Mouse (Mus musculus) embryonic facial prominence, embryonic 14.5 days (tissue): ENCODE results near the gene Zfp143. TPM values are rescaled to one million over a fixed set of nuclear protein-coding genes. Genes with fewer than 3 reads are reported as not detected.
"Not testable (repeated sequence)": the region's sequence is repeated elsewhere in the genome, so short reads cannot be mapped to it uniquely, and the experiment has no call there.

ENCODE experiments used
- ATAC-seq: fragments of 200-750 bp; cut with Nextera tagmentation; 2 replicates; pipeline ENCODE4 v1.8.0; 2017; ENCODE audit warnings: low read depth, moderate number of reproducible peaks, moderate TSS enrichment
- DNase-seq: peaks from one replicate; pipeline ENCODE4 v3.0.0-alpha.2; 2015; ENCODE audit warnings: low spot score
- H3K27ac ChIP-seq: fragments of 300-500 bp; sonication (generic); replicated peaks from 2 replicates; pipeline ENCODE4 v1.5.1; 2014; ENCODE audit warnings: low read depth, mild to moderate bottlenecking, low read length, moderate library complexity
- H3K27me3 ChIP-seq: fragments of 300-500 bp; sonication (generic); replicated peaks from 2 replicates; pipeline ENCODE4 v1.6.1; 2014; ENCODE audit warnings: low read length; ENCODE audit not compliant: control insufficient read depth, insufficient read depth
- H3K36me3 ChIP-seq: fragments of 300-500 bp; sonication (generic); 2 replicates; pipeline ENCODE4 v1.6.1; 2014; ENCODE audit warnings: low read length, mixed read lengths; ENCODE audit not compliant: control insufficient read depth, insufficient read depth
- H3K4me1 ChIP-seq: fragments of 300-500 bp; sonication (generic); 2 replicates; pipeline ENCODE4 v1.6.1; 2014; ENCODE audit warnings: antibody characterized with exemption, low read length; ENCODE audit not compliant: control insufficient read depth, insufficient read depth
- H3K4me2 ChIP-seq: fragments of 300-500 bp; sonication (generic); 2 replicates; pipeline ENCODE4 v1.6.1; 2014; ENCODE audit warnings: low read depth, mild to moderate bottlenecking, low read length, moderate library complexity, mixed read lengths
- H3K4me3 ChIP-seq: fragments of 300-500 bp; sonication (generic); 2 replicates; pipeline ENCODE4 v1.5.1; 2014; ENCODE audit warnings: low read depth, mild to moderate bottlenecking, low read length
- H3K9ac ChIP-seq: fragments of 300-500 bp; sonication (generic); 2 replicates; pipeline ENCODE4 v1.6.1; 2014; ENCODE audit warnings: low read depth, mild to moderate bottlenecking, low read length, moderate library complexity, mixed read lengths
- H3K9me3 ChIP-seq: fragments of 300-500 bp; sonication (generic); 2 replicates; pipeline ENCODE4 v1.6.1; 2016; ENCODE audit warnings: low read length; ENCODE audit not compliant: control insufficient read depth
- WGBS: fragments of 180-500 bp; shearing (Covaris S2); extraction: QIAGEN DNeasy Blood & Tissue Kit; methylation state at CpG from one replicate; pipeline ENCODE4 v1.1.7; 2014; 5-methylcytosine and 5-hydroxymethylcytosine counted together
- polyA plus RNA-seq: library from polyadenylated mRNA; unstranded; fragments of >200 nt; fragmentation: Nextera tagmentation; extraction: Ambion mirVana; gene quantifications from 2 replicates; pipeline ENCODE4 v1.2.1, GENCODE M21; 2014

Zfp143 gene
- polyA plus RNA-seq, 1 experiment from 2014 or later = 15.7 TPM

DNA sequence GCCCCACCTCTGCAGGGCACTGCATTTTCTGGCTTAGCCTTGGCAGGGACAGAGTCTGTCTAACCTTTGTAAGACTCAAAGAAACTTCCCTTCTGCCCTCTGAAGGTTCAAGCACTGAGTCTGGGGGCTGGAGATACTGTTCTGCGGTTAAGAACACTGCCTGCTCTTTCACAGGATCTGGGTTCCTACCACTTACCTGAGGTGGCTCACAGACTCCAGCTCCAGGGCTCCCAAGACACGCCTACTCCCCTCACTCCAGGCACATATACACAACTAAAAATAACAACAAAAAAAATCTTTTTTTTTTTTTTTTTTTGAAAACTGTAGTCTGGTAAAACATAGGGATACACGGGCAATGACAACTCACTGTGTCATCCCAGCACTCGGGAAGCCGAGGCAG is 40.2 kb downstream of the Zfp143 start:
- WGBS = 65% methylated on average over 5 of the region's 5 CpGs

DNA sequence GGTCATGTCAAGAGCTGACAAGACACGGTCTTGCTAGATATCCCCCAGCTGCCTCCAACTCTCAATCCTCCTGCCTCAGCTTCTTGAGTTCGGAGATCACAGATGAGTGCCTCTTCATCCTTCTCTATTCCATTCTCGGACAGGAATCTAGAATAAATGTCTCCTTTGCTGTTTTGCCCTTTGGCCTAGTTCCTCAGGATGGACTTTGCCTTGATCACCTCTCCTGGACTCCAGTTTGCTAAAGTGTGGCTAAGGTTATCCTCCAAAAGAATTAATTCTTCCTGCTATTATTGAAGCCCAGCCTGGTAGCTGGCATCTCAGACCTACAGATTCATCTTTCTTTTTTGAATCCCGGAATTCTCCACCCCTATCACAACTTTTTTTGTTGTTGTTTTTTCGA is 44.0 kb downstream of the Zfp143 start:
- Histone ChIP-seq H3K4me3 (no peak overlapping the region), H3K4me2 (no peak overlapping the region), H3K4me1 (peaks cover 5% of the 10 kb centered on the region), H3K36me3 (no peaks in the 10 kb centered on the region), H3K27me3 (no peaks in the 10 kb centered on the region), H3K9me3 (no peaks in the 10 kb centered on the region), H3K9ac (no peak overlapping the region), H3K27ac (no peak overlapping the region)
- DNase-seq (no peak), ATAC-seq (no peak)
- WGBS = 83% methylated on average over 5 of the region's 5 CpGs

More for the DNA sequence above, 40.2 kb downstream of the Zfp143 start:
- peaks cover 5% of the 10 kb centered on the region for H3K36me3 ChIP-seq
- no peaks in the 10 kb centered on the region for H3K27me3 ChIP-seq
- no peak; the same call in 1 of the 2 replicates for ATAC-seq
- no peak overlapping the region for H3K9ac ChIP-seq
- H3K9me3 ChIP-seq = no peaks in the 10 kb centered on the region
- H3K4me2 ChIP-seq = no peak overlapping the region
- H3K4me1 ChIP-seq = no peaks in the 10 kb centered on the region
- H3K27ac ChIP-seq = no peak overlapping the region
- no peak overlapping the region for H3K4me3 ChIP-seq
- no peak for DNase-seq

DNA sequence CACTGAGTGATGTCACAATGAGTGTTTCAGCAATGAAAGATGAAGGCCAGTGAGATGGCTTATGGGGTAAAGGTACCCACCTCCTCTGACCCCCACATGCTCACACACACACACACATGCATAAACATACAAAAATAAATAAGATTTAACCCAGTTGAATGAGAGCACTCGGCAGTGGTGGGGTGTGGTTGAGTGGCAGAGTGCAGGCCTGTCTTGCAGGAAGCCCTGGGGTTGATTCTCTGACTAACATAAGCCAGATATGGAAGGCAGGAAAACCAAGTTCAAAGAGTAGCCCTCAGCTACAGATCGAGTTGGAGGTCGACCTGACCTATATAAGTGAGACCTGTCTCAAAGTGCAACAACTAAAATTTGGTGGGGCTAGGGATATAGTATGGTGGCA is 45.6 kb downstream of the Zfp143 start:
- DNase-seq (no peak), ATAC-seq (no peak)
- peaks cover 5% of the 10 kb centered on the region for H3K4me1 ChIP-seq
- WGBS = 53% methylated on average over 3 of the region's 3 CpGs
- no peaks in the 10 kb centered on the region for H3K36me3 ChIP-seq
- no peak overlapping the region for H3K4me2 ChIP-seq
- H3K27ac ChIP-seq = no peak overlapping the region
- no peaks in the 10 kb centered on the region for H3K27me3 ChIP-seq
- no peak overlapping the region for H3K9ac ChIP-seq
- H3K4me3 ChIP-seq = no peak overlapping the region
- H3K9me3 ChIP-seq = no peaks in the 10 kb centered on the region

DNA sequence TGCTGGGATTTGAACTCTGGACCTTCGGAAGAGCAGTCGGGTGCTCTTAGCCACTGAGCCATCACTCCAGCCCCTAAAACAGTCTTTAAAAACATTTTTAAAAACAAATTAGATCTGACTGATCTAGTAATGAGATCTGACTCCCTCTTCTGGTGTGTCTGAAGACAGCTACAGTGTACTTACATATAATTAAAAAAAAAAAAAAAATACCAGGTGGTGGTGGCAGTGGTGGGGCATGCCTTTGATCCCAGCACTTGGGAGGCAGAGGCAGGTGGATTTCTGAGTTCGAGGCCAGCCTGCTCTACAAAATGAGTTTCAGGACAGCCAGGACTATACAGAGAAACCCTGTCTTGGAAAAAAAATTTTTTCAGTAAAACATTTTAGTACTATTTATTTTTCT is 47.5 kb downstream of the Zfp143 start:
- 96% methylated on average over 3 of the region's 3 CpGs for WGBS
- Histone ChIP-seq H3K27ac (peak overlapping the region; percentile 52; the same call in 1 of the 2 replicates), H3K9ac (0 out of 2 replicates have a peak overlapping the region, but pooled peaks have one; percentile 41)
- not testable (repeated sequence) for H3K9me3 ChIP-seq, H3K4me2 ChIP-seq, H3K4me3 ChIP-seq, DNase-seq, ATAC-seq, H3K4me1 ChIP-seq, H3K36me3 ChIP-seq, H3K27me3 ChIP-seq

DNA sequence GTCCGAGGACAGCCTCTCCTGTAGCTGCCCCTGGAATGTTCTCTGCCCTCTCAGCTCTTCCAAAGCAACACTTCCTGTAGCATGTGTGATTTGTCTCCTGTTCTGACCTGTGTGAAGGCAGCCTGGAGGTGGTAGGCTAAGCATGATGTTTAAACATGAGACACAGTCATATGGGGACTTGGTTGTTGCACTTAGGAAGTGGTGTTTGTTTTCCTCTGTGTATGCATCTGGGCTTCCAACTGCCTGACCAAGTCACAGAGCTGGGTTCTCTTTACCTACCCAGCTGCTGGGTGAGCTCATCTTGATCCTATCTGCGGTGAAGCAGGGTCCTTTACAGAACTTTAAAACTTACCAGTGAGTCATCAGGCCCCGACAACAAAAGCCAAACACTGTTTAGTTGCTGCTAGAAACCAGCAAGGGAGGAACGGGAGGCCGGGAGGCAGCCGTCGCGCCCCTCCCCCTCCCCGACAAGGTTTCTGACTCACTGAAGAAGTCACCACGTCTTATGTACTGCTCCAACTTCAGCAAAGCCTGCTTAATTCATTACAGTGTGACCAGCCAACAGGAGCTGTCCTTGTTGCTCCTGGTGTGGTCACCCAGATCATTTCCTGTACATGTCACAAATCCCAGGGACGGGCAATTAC is 48.1 kb downstream of the Zfp143 start:
- Histone ChIP-seq H3K9ac (peak overlapping the region; percentile 41), H3K27me3 (no peaks in the 10 kb centered on the region), H3K27ac (peak overlapping the region; percentile 52), H3K4me3 (no peak overlapping the region), H3K9me3 (peaks cover 5% of the 10 kb centered on the region; the same call in 1 of the 2 replicates), H3K36me3 (no peaks in the 10 kb centered on the region), H3K4me2 (peak overlapping the region; percentile 38), H3K4me1 (peaks cover 5% of the 10 kb centered on the region)
- ATAC-seq (peak; percentile 77), DNase-seq (peak; percentile 68)
- 13% methylated on average over 11 of the region's 11 CpGs for WGBS

DNA sequence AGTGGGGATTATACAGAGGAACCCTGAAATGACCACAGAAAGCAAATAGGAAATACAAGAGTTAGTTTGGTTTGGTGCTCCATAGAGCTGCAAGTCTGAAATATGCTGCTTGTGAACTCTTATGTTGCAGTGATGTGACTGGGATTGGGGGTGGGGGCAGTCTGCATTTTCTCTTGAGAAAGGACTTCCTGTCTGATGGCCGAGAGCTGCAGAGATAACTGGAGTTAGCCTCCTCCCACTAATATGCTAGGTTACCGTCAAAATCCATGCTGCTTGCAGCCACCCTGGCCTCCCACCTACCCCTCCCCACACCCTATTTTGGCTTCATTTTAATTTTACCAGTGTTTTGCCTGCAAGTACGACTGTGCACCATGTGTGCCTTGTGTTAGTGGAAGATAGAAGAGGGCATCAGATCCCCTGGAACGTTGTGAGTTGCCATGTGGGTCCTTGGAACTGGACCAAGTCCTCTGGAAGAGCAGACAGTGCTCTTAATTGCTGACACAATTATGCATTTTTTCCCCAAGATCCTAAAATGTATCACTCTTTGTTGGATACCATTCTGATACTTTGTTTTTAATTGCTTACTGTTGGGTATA is 49.1 kb downstream of the Zfp143 start:
- ATAC-seq (no peak), DNase-seq (no peak)
- WGBS = 22% methylated on average over 4 of the region's 4 CpGs
- Histone ChIP-seq H3K4me2 (no peak overlapping the region), H3K9ac (no peak overlapping the region), H3K4me1 (peaks cover 5% of the 10 kb centered on the region), H3K27ac (no peak overlapping the region), H3K9me3 (peaks cover 5% of the 10 kb centered on the region; the same call in 1 of the 2 replicates), H3K4me3 (no peak overlapping the region), H3K36me3 (no peaks in the 10 kb centered on the region), H3K27me3 (no peaks in the 10 kb centered on the region)

DNA sequence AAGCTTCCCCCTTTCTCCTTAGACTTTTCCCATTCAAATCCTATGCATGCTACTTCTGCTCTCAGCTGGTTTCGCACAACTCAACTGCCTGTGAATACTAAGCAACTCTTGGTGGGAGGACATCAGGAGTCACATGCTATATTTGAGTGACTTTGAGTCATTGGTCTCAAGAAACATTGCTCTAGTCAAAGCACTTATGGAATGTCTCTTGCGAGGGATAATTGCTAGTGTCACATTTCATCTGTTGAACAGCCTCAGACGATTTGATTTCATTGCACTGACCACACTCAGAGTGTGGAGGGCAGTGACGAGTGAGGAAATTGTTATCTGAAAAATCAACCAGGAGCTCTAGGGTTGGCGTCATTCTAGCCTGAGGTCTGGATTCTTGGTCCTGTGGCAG is 53.7 kb downstream of the Zfp143 start:
- ATAC-seq (peak; percentile 49; the same call in 1 of the 2 replicates), DNase-seq (peak; percentile 63)
- Histone ChIP-seq H3K4me1 (no peaks in the 10 kb centered on the region; the same call in 1 of the 2 replicates), H3K27ac (no peak overlapping the region), H3K27me3 (no peaks in the 10 kb centered on the region), H3K9ac (no peak overlapping the region), H3K9me3 (peaks cover 5% of the 10 kb centered on the region; the same call in 1 of the 2 replicates), H3K4me3 (no peak overlapping the region), H3K4me2 (no peak overlapping the region), H3K36me3 (no peaks in the 10 kb centered on the region)
- 26% methylated on average over 5 of the region's 5 CpGs for WGBS

DNA sequence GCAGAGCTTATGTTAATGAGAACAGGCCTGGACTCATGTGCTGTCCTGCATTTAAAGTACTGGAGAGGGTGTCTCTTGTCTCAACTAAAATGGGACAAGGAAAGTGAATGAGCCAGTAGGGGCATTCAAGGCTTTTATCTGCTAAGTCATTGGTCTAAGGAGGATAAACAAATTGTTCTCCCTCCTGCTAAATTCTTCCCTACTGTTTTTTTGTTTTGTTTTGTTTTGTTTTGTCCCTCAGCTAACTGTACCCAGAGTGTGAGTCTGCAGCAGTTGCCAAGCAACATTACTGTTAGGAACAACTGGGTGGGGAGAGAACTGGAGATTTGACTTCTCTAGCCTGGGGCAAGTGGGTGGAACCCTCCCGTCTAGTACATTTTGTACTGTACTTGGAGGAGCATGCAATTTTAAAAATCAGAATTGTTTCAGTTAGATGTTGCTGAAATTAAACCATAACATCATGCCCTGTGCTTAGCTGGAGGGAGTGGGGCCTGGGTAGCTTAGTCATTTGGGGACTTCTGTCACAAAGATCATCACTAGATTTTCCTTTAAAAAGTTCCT is 55.8 kb downstream of the Zfp143 start:
- DNase-seq (peak; percentile 73), ATAC-seq (no peak)
- Histone ChIP-seq H3K4me3 (no peak overlapping the region), H3K36me3 (no peaks in the 10 kb centered on the region), H3K4me2 (no peak overlapping the region), H3K9me3 (peaks cover 5% of the 10 kb centered on the region; the same call in 1 of the 2 replicates), H3K27me3 (no peaks in the 10 kb centered on the region), H3K27ac (peak overlapping the region; percentile 39; the same call in 1 of the 2 replicates), H3K4me1 (no peaks in the 10 kb centered on the region), H3K9ac (no peak overlapping the region)
- 16% methylated on average over 1 of the region's 1 CpGs for WGBS
